Mouse (Mus musculus): ENCODE measurements around the gene Psip1.
A peak's percentile ranks its signal among the peaks of the same experiment; 100 is the strongest.
"Not testable (repeated sequence)": the region's sequence is repeated elsewhere in the genome, so short reads cannot be mapped to it uniquely, and the experiment has no call there.

The Psip1 gene

DNA sequence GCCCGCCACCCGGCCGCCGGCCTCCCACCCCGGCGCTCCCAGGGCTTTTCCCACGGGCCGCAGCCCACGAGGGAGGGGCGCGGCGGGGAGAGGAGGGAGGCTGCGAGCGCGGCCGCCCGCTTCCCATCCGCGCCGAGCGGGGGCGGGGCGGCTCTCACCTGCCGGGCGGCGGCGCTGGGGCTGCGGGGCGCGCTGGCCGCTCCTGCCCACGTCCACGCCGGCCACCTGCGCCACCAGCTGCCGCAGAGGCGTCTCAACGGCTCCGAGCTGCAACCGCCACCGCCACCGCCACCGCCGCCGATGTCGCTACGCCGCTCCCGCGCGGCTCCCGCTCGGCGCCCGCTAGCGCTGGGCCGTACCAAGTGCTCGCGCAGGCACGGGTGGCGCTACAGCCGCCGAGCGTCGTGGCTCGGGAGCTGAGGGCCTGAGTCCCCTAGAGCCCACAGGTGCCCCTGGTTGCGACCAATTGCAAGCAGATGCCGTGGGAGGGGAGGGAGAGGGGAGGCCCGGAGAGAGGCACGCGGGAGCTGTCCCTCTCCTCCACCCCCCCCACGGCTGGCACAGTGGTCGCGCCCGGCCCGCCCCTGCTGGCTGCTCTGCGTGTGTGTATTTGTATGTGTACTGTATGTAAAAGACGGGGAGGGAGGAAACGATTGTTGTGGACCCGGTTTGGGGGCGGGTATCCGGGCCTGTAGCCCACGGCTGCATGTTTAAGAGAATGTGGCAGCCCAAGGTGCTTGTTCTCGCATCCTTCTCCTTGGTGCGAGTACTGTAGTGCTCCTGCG lies at the start of gene Psip1:
TSS of gene Psip1 (minus strand) at position 343 of the 785 bp plus-strand sequence.
- DNase-seq (ENCODE audit: low read depth, low spot score), result peak; percentile 96

DNA sequence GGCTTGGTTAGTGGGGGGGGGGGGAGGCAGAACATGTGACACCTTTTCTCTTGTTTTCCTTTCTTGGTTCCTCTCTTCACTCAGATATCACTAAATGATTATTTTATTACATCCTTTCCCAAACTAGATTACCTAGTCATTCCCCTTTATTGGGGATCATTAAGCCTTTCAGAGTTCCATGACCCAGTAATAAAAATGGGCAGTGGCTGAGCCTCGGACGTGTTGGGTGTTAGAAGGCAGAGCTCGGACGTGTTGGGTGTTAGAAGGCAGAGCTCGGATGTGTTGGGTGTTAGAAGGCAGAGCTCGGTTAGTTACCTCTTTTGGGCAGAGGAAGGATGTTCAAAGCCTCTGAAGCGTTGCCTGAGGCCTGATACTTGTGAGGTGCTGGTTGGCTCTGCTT lies 47.8 kb upstream of the Psip1 start:
- no peak for DNase-seq (ENCODE audit: low read depth, low spot score)

GRCm38 (mm10) chr4:83533168-83533911 lies 47.1 kb upstream of the Psip1 start:
- no peak for DNase-seq (ENCODE audit: low read depth, low spot score)

GRCm38 (mm10) chr4:83530060-83530459 lies 43.8 kb upstream of the Psip1 start:
- DNase-seq (ENCODE audit: low read depth, low spot score), result peak; percentile 8

DNA sequence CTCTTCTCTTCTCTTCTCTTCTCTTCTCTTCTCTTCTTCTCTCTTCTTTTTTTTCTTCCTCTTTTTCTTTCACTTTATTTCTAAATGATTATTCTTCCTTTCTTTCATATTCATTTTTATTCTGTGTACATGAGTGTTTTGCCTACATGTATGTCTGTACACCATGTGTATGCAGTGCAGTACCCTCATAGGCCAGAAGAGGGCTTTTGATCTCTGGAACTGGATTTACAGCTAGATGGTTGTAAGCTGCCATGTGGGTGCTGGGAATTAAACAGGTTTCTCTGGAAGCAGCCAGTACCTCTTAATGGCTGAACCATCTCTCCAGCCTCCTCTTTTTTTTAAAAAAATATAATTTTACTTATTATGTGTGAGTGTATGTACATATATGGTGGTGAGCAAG lies 41.7 kb upstream of the Psip1 start:
- peak; percentile 47 for DNase-seq (ENCODE audit: low read depth, low spot score)

- DNase-seq (ENCODE audit: low read depth, low spot score), result no peak
Observed at GRCm38 (mm10) chr4:83526988-83527334, 40.7 kb upstream of the Psip1 start.

DNA sequence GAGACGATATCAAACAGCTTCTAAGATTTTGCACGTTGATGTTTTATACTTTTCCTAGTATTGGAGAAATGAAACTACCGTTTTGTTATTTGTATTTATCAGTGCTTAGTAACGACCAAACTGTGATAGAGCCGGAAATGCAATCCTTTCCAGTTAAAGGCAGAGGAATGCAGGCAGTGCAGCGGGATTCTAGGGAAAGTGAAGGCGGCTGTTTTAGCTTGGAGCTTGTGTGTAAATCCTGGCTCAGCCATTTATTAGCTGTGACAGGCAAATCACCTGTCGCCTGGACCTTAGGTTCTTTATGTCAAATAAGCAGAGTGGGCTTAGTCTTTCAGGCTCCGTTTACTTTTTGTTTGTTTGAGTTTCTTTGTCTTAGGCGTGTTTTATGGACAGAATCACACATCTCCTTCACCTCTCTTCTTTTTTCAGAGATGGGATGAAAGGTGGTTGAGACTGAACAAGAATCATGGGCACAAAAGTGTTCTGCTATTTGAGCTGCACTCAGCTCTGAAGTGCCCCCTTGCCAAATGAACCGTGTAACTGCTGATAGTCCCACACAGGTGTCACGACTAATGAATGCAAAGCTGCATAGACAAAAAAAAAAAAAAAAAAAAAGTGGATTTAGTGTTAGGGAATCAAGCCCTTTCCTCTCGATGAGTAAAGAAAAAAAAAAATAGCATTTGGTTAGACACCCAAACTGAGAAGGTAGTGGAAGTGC lies 40.2 kb upstream of the Psip1 start:
- peak; percentile 33 for DNase-seq (ENCODE audit: low read depth, low spot score)

DNA sequence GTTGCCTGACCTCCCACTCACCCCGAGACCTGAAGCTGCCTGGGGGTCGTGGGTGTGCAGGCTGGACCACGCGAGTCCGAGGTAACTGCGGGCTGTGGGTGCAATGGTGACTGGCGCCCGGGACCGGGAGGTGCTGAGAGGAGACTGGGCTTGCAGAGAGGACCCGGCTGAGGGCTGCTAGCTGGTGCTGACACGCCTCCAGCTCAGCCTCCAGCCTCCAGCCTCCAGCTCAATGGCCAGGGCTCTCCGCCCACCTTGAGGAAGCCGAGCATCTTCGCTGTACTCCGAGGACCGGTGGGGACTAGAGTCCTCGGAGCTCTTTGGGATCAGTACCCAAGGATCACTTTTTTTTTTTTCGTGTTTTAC lies 39.4 kb upstream of the Psip1 start:
- peak; percentile 61 for DNase-seq (ENCODE audit: low read depth, low spot score)

DNA sequence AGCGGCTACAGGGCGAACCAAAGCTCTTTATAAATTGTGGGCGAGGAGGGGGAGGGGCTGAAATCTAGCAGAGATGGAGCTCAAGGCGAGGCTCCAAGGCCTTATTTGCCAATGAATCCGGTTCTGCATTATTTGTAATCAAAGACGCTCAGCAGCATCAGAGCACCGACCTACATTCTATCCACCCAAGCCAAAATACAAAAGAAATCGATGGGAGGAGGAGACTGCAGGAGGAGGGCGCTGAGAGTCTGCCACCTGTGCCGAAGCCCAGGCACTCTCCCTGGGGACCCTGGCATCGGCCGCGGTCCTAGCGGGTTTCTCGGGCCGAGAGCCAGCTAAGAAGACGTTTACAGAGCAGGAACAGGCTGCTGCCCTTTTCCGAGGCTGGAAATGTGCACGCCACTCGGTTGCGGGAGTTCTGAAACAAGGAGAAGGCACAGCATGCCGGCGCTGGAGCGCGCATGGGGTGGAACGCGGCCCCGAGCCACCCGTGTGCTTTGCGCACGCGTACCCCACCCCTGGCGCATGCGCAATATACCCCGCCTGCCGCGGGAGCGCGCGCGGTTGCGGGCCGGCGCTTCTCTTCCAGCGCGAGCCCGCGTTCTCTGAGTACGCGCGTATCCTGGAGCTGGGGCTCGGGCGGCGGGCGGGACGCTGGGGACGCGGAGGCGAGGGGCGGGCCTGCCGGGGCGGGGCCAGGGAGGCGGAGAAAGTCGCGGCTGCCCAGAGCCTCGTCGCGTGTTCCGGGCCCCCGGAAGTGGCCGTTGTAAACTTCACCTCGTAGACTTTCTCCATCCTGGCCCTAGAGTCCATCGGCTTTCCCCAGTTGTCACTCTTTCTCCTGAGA lies 38.8 kb upstream of the Psip1 start, which contains the start of gene Ccdc171:
TSS of gene Ccdc171 (plus strand) at position 703 of the 847 bp plus-strand sequence.
- DNase-seq (ENCODE audit: low read depth, low spot score), result peak; percentile 97

- no peak for DNase-seq (ENCODE audit: low read depth, low spot score)
Observed at GRCm38 (mm10) chr4:83524456-83524842, 38.2 kb upstream of the Psip1 start.

- DNase-seq (ENCODE audit: low read depth, low spot score), result no peak
Observed at GRCm38 (mm10) chr4:83522066-83522465, 35.8 kb upstream of the Psip1 start.

DNA sequence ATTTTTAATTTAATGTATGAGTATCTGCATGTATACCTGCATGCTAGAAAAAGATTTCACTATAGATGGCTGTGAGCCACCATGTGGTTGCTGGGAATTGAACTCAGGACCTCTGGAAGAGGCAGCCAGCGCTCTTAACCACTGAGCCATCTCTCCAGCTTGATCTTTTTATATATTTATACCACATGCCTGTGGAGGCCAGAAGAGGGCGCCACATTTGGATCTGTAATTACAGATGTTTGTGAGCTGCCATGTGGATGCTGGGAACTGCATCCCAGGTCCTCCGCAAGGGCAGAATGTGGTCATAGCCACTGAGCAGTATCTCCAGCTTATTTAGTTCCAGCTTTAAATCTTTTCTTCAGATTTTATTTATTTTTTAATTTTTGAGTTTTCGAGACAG lies 34.0 kb upstream of the Psip1 start:
- no peak for DNase-seq (ENCODE audit: low read depth, low spot score)

DNA sequence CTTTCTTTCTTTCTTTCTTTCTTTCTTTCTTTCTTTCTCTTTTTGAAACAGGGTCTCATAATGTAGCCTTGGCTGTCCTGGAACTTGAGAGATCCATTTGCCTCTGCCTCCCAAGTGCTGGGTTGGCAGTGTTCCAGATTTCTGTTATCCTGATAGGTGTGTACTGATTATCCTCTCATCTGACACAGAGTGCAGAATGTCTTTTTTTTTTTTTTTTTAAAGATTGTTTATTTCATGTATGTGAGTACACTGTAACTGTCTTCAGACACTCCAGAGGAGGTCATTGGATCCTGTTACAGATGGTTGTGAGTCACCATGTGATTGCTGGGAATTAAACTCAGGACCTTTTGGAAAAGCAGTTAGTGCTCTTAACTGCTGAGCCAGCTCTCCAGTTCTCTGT lies 33.5 kb upstream of the Psip1 start:
- DNase-seq (ENCODE audit: low read depth, low spot score), result no peak

DNA sequence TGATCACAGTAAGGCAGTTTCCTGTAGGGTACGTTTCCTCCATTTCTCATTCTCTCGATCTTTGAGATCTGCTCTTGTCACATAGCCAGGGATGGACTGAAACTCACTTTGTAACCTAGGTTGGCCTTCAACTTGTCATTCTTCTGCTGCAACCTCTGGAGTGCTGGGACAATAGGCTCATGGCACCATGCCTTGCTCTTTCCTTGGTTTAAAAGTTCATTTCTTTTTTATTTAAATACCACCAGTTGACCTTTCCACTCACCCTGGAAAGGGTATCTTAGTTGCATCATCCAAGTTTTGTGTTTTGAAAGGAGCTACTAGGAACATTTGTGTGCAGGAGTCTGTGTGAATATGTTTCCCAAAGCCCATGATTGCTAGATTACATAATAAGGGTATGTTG lies 32.9 kb upstream of the Psip1 start:
- no peak for DNase-seq (ENCODE audit: low read depth, low spot score)

DNA sequence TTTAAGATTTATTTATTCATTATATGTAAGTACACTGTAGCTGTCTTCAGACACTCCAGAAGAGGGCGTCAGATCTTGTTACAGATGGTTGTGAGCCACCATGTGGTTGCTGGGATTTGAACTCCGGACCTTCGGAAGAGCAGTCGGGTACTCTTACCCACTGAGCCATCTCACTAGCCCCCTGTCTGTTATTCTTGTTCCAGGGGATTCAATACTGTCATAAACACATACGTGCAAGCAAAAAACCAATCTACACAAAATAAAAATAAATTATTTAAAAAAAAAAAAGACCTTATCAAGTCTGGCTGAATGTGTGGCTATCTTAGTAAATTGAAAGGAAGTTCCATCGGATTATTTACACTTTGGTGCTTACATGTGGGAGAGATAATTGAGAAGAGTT lies 29.9 kb upstream of the Psip1 start:
- not testable (repeated sequence) for DNase-seq (ENCODE audit: low read depth, low spot score)

DNA sequence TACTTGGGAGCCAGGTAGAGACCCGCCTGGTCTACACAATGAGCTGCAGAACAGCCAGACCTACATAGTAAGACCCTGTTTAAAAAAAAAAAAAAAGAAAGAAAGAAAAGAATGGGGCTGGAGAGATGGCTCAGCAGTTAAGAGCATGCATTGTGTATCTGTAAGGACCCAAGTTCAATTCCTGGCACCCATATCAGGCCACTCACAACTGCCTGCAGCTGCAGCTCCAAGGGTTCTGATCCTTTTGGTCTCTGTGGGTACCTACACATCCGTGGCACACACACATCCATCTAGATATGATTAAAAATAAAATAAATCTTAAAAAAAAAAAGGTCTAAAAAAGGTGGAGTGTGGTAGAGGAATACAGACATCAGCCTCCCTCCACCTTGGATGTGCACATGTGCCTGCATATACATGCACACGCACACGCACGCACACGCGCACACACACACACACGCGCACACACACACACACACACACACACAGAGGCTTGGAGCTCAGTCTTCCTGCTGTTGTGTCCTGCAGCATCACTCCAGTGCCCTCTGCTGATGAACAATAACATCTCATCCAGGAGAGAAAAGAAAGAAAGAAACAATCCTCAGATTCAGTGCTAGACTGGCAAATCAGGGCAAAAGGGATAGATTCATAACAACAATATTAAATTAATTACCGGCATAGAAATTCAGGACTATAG lies 28.9 kb upstream of the Psip1 start:
- peak; percentile 76 for DNase-seq (ENCODE audit: low read depth, low spot score)

DNA sequence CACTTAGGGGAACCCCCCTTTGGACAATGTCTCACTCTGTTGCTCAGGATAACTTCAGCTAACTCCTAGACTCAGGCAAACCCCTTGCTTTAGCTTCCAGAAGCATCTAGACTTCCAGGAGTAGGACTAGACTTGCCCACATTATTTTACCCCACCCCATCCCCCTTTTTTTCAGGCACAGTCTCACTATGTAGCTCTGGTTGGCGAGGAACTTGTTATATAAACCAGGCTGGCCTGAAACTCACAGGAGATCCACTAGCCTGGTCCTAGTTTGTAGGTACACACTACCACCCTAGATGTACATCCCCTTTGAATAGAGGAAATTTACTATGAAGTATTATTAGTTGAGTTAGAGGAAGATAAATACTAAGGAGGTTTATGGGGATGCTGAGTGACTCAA lies 27.9 kb upstream of the Psip1 start:
- no peak for DNase-seq (ENCODE audit: low read depth, low spot score)

DNA sequence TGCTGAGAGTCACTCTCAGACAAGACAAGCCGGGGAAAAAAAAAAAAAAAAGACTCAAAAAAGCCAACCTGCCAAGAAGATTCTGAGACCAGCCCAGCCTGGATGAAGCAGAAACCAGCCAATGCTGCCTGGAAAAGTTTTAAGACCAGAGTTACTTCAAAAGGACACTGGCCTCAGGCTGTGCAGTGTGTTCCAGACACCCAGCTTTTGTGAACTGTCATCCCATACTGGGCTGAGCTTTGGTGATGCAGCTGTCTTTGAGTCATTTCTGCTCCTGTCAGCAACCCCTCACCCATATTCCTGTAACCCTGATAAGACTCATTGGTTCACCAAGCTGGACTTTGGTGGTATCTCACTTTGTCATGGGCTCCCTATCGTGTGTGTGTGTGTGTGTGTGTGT lies 26.4 kb upstream of the Psip1 start:
- DNase-seq (ENCODE audit: low read depth, low spot score), result no peak

DNA sequence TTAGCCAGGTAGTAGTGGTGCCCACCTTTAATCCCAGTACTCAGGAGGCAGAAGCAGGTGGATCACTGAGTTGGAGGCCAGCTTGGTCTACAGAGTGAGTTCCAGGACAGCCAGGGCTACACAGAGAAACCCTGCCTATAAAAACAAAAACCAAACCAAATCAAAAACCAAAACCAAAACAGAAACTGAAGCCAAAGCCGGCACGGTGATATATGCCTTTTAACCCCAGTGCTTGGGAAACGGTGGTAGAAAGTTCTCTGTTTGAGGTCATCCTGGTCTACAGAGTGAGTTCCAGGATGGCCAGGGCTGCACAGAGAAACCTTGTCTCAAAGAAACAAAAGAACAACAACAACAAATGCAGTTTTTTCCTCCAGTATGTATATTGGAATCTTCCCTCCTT lies 26.0 kb upstream of the Psip1 start:
- DNase-seq (ENCODE audit: low read depth, low spot score), result no peak

GRCm38 (mm10) chr4:83511083-83511482 lies 24.8 kb upstream of the Psip1 start:
- no peak for DNase-seq (ENCODE audit: low read depth, low spot score)

DNA sequence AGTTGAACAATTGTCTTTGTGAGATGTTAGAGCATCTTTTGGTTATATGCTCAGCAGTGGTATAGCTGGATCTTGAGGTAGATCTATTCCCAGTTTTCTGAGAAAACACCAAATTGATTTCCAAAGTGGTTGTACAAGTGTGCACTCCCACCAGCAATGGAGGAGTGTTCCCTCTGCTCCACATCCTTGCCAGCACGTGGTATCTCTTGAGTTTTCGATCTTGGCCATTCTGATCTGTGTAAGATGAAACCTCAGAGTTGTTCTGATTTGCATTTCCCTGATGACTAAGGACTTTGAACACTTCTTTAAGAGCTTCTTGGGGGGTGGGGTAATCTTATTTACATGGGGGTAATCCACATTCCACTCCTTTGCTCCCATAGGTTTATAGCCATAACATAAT lies 23.3 kb upstream of the Psip1 start:
- no peak for DNase-seq (ENCODE audit: low read depth, low spot score)

Measured in brain, adult 2 months (tissue).